9 mouse cellular contexts compared by ENCODE assay signal in genomic region chr5:121068821-121069220, GRCm38 (mm10). TPM values are rescaled to one million over a fixed set of nuclear protein-coding genes. Genes with fewer than 3 reads are reported as not detected.
DNase-seq lines count a peak whose midpoint lies in the region; ATAC-seq lines count a peak whose summit lies in the region.
"Had no signal": no experiment of that assay in that cellular context is flagged by ENCODE, and none has a peak within 500 bp of the region (broad histone marks: within the 10 kb centered on the region; RNA-seq: fewer than 3 reads in every experiment).

No protein-coding gene starts in this region.

- no peaks in the 10 kb centered on the region for H3K36me3 ChIP-seq in embryonic facial prominence, embryonic 11.5 days (replicated peaks; ENCODE audit: control insufficient read depth, insufficient read depth, low read depth, low read length)
- H3K36me3 ChIP-seq in limb, embryonic 11.5 days (ENCODE audit: control insufficient read depth, insufficient read depth, low read length) = no peaks in the 10 kb centered on the region

- no peak for ATAC-seq in embryonic facial prominence, embryonic 11.5 days (replicated peaks; ENCODE audit: insufficient number of reproducible peaks, low FRiP score, low TSS enrichment, low read depth)
- no peak for ATAC-seq in limb, embryonic 11.5 days (ENCODE audit: insufficient number of reproducible peaks, low FRiP score, low TSS enrichment, low read depth)

- H3K4me1 ChIP-seq in embryonic facial prominence, embryonic 11.5 days (ENCODE audit: control insufficient read depth, insufficient read depth, low read length) = no peaks in the 10 kb centered on the region
- H3K4me1 ChIP-seq in limb, embryonic 11.5 days (ENCODE audit: control insufficient read depth, insufficient read depth, low read length) = no peaks in the 10 kb centered on the region

- intact Hi-C loops in left cerebral cortex, postnatal 4 days (cut with DNase I) = no loop called here

- WGBS in embryonic facial prominence, embryonic 11.5 days = 5% methylated on average over 11 of the region's 11 CpGs
- WGBS in limb, embryonic 11.5 days = 4% methylated on average over 11 of the region's 11 CpGs

- H3K9me3 ChIP-seq in embryonic facial prominence, embryonic 11.5 days (replicated peaks; ENCODE audit: control insufficient read depth, low read length) = no peaks in the 10 kb centered on the region
- no peaks in the 10 kb centered on the region for H3K9me3 ChIP-seq in limb, embryonic 11.5 days (ENCODE audit: control insufficient read depth, low read length)

- H3K27me3 ChIP-seq in embryonic facial prominence, embryonic 11.5 days (ENCODE audit: control insufficient read depth, insufficient read depth, low read length) = no peaks in the 10 kb centered on the region
- no peaks in the 10 kb centered on the region for H3K27me3 ChIP-seq in limb, embryonic 11.5 days (ENCODE audit: control insufficient read depth, insufficient read depth, low read length)

- peak; percentile 70 for DNase-seq in left cerebral cortex, postnatal 4 days
- DNase-seq in left cerebral cortex, adult 18-20 months (ENCODE audit: low spot score in 2 of 2) = no peak
- peak; percentile 6 for DNase-seq in adrenal gland, postnatal 25 days
- DNase-seq in embryonic facial prominence, embryonic 11.5 days (ENCODE audit: low spot score) = peak; percentile 66
- DNase-seq in limb, embryonic 11.5 days (ENCODE audit: low spot score) = peak; percentile 80
- DNase-seq in thymus, postnatal 25 days = no peak
- no peak for DNase-seq in spleen, postnatal 4 days (ENCODE audit: low spot score in 2 of 2)
- DNase-seq in lung, adult 18-20 months = no peak

- no peak overlapping the region for H3K9ac ChIP-seq in embryonic facial prominence, embryonic 11.5 days (replicated peaks; ENCODE audit: low read length)
- H3K9ac ChIP-seq in limb, embryonic 11.5 days (ENCODE audit: low read length) = no peak overlapping the region

- H3K4me3 ChIP-seq in embryonic facial prominence, embryonic 11.5 days (ENCODE audit: low read depth, low read length) = no peak overlapping the region
- no peak overlapping the region for H3K4me3 ChIP-seq in limb, embryonic 11.5 days (ENCODE audit: low read depth, low read length)

- no peak overlapping the region for H3K4me2 ChIP-seq in embryonic facial prominence, embryonic 11.5 days (ENCODE audit: low read depth, low read length)
- H3K4me2 ChIP-seq in limb, embryonic 11.5 days (ENCODE audit: low read depth, severe bottlenecking) = no peak overlapping the region

- no peak overlapping the region for H3K27ac ChIP-seq in embryonic facial prominence, embryonic 11.5 days (replicated peaks; ENCODE audit: low read depth, low read length)
- no peak overlapping the region for H3K27ac ChIP-seq in limb, embryonic 11.5 days (replicated peaks; ENCODE audit: low read depth, low read length)

RNA-seq across cellular contexts. Expression of gene Rph3a, which starts 58.9 kb away (rescaled TPM):
- total RNA-seq in left cerebral cortex, postnatal 4 days (2021) = 100 to 1,000 TPM; 104 TPM
- total RNA-seq in left cerebral cortex, adult 18-20 months (2021) = 100 to 1,000 TPM; 309 to 328 TPM
- 2.5 and 4.5 TPM in 2 replicates for total RNA-seq in adrenal gland, postnatal 25 days (2021)
- 0.20 and 0.21 TPM in 2 replicates for polyA plus RNA-seq in embryonic facial prominence, embryonic 11.5 days (2014; fragmentation: Nextera tagmentation; extraction: Ambion mirVana)
- polyA plus RNA-seq in limb, embryonic 11.5 days (2014; fragmentation: Nextera tagmentation; extraction: Ambion mirVana) = not detected in 2 replicates
- polyA plus RNA-seq: heart, embryonic 16.5 days had no signal

Comparison
In these comparisons a context has a peak if more than half of its experiments do, and no peak if none do; other contexts are left out.
1. DNase-seq: peak in left cerebral cortex, postnatal 4 days (single experiment), adrenal gland, postnatal 25 days (single experiment), embryonic facial prominence, embryonic 11.5 days (single experiment) and limb, embryonic 11.5 days (single experiment); none in left cerebral cortex, adult 18-20 months (0 of 2), thymus, postnatal 25 days (single experiment), spleen, postnatal 4 days (0 of 2) and lung, adult 18-20 months (0 of 2).
2. RNA of gene Rph3a, which starts 58.9 kb away (total RNA-seq): 309 to 328 TPM in left cerebral cortex, adult 18-20 months and 104 TPM in left cerebral cortex, postnatal 4 days; 2.5 to 4.5 TPM in adrenal gland, postnatal 25 days; every median in the first group is over 10 times any median in the second.